Mouse (Mus musculus) forebrain, embryonic 11.5 days (tissue): ENCODE measurements around the gene Efhd1. TPM values are rescaled to one million over a fixed set of nuclear protein-coding genes. Genes with fewer than 3 reads are reported as not detected.
A peak's percentile ranks its signal among the peaks of the same experiment; 100 is the strongest.

Source experiments
- ATAC-seq: fragments of 200-750 bp; cut with Nextera tagmentation; replicated peaks from 2 replicates; pipeline ENCODE4 v1.8.0; 2017; ENCODE audit warnings: moderate TSS enrichment; ENCODE audit not compliant: low FRiP score
- DNase-seq: peaks from one replicate; pipeline ENCODE4 v3.0.0-alpha.2; 2017; ENCODE audit warnings: low spot score
- H3K27ac ChIP-seq: fragments of 300-500 bp; sonication (generic); 2 replicates; pipeline ENCODE4 v1.5.1; 2014; ENCODE audit warnings: low read depth, low read length
- H3K27me3 ChIP-seq: fragments of 300-500 bp; sonication (generic); 2 replicates; pipeline ENCODE4 v1.6.1; 2014; ENCODE audit warnings: mild to moderate bottlenecking, low read length, mixed read lengths; ENCODE audit not compliant: control insufficient read depth, insufficient read depth
- H3K36me3 ChIP-seq: fragments of 300-500 bp; sonication (generic); 2 replicates; pipeline ENCODE4 v1.6.1; 2014; ENCODE audit warnings: mild to moderate bottlenecking, low read length, moderate library complexity, mixed read lengths; ENCODE audit not compliant: control insufficient read depth, insufficient read depth
- H3K4me1 ChIP-seq: fragments of 300-500 bp; sonication (generic); replicated peaks from 2 replicates; pipeline ENCODE4 v1.6.1; 2014; ENCODE audit warnings: low read length, mixed read lengths; ENCODE audit not compliant: control insufficient read depth, insufficient read depth
- H3K4me2 ChIP-seq: fragments of 300-500 bp; sonication (generic); 2 replicates; pipeline ENCODE4 v1.6.1; 2014; ENCODE audit warnings: low read depth, mild to moderate bottlenecking, low read length, moderate library complexity, mixed read lengths; ENCODE audit not compliant: severe bottlenecking
- H3K4me3 ChIP-seq: fragments of 300-500 bp; sonication (generic); 2 replicates; pipeline ENCODE4 v1.5.1; 2014; ENCODE audit warnings: low read depth, low read length
- H3K9ac ChIP-seq: fragments of 300-500 bp; sonication (generic); 2 replicates; pipeline ENCODE4 v1.6.1; 2014; ENCODE audit warnings: low read length
- H3K9me3 ChIP-seq: fragments of 300-500 bp; sonication (generic); 2 replicates; pipeline ENCODE4 v1.6.1; 2016; ENCODE audit warnings: low read length, mixed read lengths; ENCODE audit not compliant: control insufficient read depth
- WGBS: fragments of 180-500 bp; shearing (Covaris S2); extraction: QIAGEN DNeasy Blood & Tissue Kit; methylation state at CpG from one replicate; pipeline ENCODE4 v1.1.7; 2014; 5-methylcytosine and 5-hydroxymethylcytosine counted together
- polyA plus RNA-seq: library from polyadenylated mRNA; unstranded; fragments of >200 nt; fragmentation: Nextera tagmentation; extraction: Ambion mirVana; gene quantifications from 2 replicates; pipeline ENCODE4 v1.2.1, GENCODE M21; 2014

Efhd1 gene
- polyA plus RNA-seq, 1 experiment from 2014 or later, result 2.6 TPM

- no peak for ATAC-seq
- Histone ChIP-seq H3K4me3 (no peak overlapping the region), H3K9me3 (no peaks in the 10 kb centered on the region), H3K36me3 (peaks cover 6% of the 10 kb centered on the region), H3K4me2 (no peak overlapping the region), H3K27me3 (no peaks in the 10 kb centered on the region), H3K4me1 (no peaks in the 10 kb centered on the region), H3K27ac (no peak overlapping the region), H3K9ac (no peak overlapping the region)
- WGBS, result 77% methylated on average over 8 of the region's 8 CpGs
- no peak for DNase-seq
Observed at GRCm38 (mm10) chr1:87239056-87239455, 25.1 kb upstream of the Efhd1 start.

- Histone ChIP-seq H3K4me3 (no peak overlapping the region), H3K27ac (no peak overlapping the region), H3K9me3 (no peaks in the 10 kb centered on the region), H3K27me3 (no peaks in the 10 kb centered on the region), H3K4me2 (no peak overlapping the region), H3K9ac (no peak overlapping the region), H3K4me1 (no peaks in the 10 kb centered on the region), H3K36me3 (peaks cover 3% of the 10 kb centered on the region; the same call in 1 of the 2 replicates)
- no peak for ATAC-seq
- no peak for DNase-seq
- WGBS, result 95% methylated on average over 8 of the region's 8 CpGs
Observed at GRCm38 (mm10) chr1:87243021-87243420, 21.1 kb upstream of the Efhd1 start.

GRCm38 (mm10) chr1:87245430-87245829 lies 18.7 kb upstream of the Efhd1 start:
- Histone ChIP-seq H3K9ac (no peak overlapping the region), H3K36me3 (no peaks in the 10 kb centered on the region), H3K9me3 (no peaks in the 10 kb centered on the region), H3K4me1 (no peaks in the 10 kb centered on the region), H3K4me2 (no peak overlapping the region), H3K27ac (no peak overlapping the region), H3K4me3 (no peak overlapping the region), H3K27me3 (no peaks in the 10 kb centered on the region)
- 53% methylated on average over 1 of the region's 1 CpGs for WGBS
- no peak for ATAC-seq
- no peak for DNase-seq

GRCm38 (mm10) chr1:87245929-87246815 lies 18.0 kb upstream of the Efhd1 start:
- peak; percentile 88 for ATAC-seq

GRCm38 (mm10) chr1:87252040-87252609 lies 12.0 kb upstream of the Efhd1 start:
- no peak for DNase-seq

More at GRCm38 (mm10) chr1:87245929-87246815, 18.0 kb upstream of the Efhd1 start:
- H3K9me3 ChIP-seq, result no peaks in the 10 kb centered on the region
- no peaks in the 10 kb centered on the region for H3K27me3 ChIP-seq
- no peaks in the 10 kb centered on the region for H3K36me3 ChIP-seq
- no peaks in the 10 kb centered on the region for H3K4me1 ChIP-seq
- no peak overlapping the region for H3K4me3 ChIP-seq
- no peak overlapping the region for H3K9ac ChIP-seq
- peak overlapping the region; percentile 18; the same call in 1 of the 2 replicates for H3K4me2 ChIP-seq
- H3K27ac ChIP-seq, result no peak overlapping the region
- DNase-seq, result peak; percentile 93
- WGBS, result 28% methylated on average over 22 of the region's 22 CpGs

GRCm38 (mm10) chr1:87255173-87255572 lies 9.0 kb upstream of the Efhd1 start:
- ATAC-seq, result no peak
- no peak overlapping the region for H3K4me3 ChIP-seq
- H3K36me3 ChIP-seq, result no peaks in the 10 kb centered on the region
- no peak overlapping the region for H3K4me2 ChIP-seq
- no peaks in the 10 kb centered on the region for H3K9me3 ChIP-seq
- H3K27ac ChIP-seq, result no peak overlapping the region
- no peak overlapping the region for H3K9ac ChIP-seq
- no peaks in the 10 kb centered on the region for H3K4me1 ChIP-seq
- H3K27me3 ChIP-seq, result peaks cover 3% of the 10 kb centered on the region; the same call in 1 of the 2 replicates
- WGBS, result 60% methylated on average over 4 of the region's 4 CpGs
- DNase-seq, result no peak

More at GRCm38 (mm10) chr1:87252040-87252609, 12.0 kb upstream of the Efhd1 start:
- Histone ChIP-seq H3K4me2 (no peak overlapping the region), H3K4me3 (no peak overlapping the region), H3K4me1 (no peaks in the 10 kb centered on the region), H3K9ac (no peak overlapping the region), H3K9me3 (no peaks in the 10 kb centered on the region), H3K27me3 (no peaks in the 10 kb centered on the region), H3K36me3 (no peaks in the 10 kb centered on the region), H3K27ac (no peak overlapping the region)
- no peak for ATAC-seq
- WGBS, result 56% methylated on average over 5 of the region's 5 CpGs

GRCm38 (mm10) chr1:87257691-87258090 lies 6.5 kb upstream of the Efhd1 start:
- no peak overlapping the region for H3K4me3 ChIP-seq
- DNase-seq, result no peak
- ATAC-seq, result no peak
- no peaks in the 10 kb centered on the region for H3K36me3 ChIP-seq
- no peak overlapping the region for H3K9ac ChIP-seq
- peaks cover 6% of the 10 kb centered on the region; the same call in 1 of the 2 replicates for H3K27me3 ChIP-seq
- no peaks in the 10 kb centered on the region for H3K9me3 ChIP-seq
- 18% methylated on average over 11 of the region's 11 CpGs for WGBS
- no peaks in the 10 kb centered on the region; the same call in 1 of the 2 replicates for H3K4me1 ChIP-seq
- H3K4me2 ChIP-seq, result no peak overlapping the region
- no peak overlapping the region for H3K27ac ChIP-seq

GRCm38 (mm10) chr1:87258484-87258883 lies 5.7 kb upstream of the Efhd1 start:
- ATAC-seq (no peak), DNase-seq (no peak)
- WGBS, result 26% methylated on average over 14 of the region's 14 CpGs

More at GRCm38 (mm10) chr1:87258484-87258883, 5.7 kb upstream of the Efhd1 start:
- peaks cover 5% of the 10 kb centered on the region for H3K4me1 ChIP-seq
- no peaks in the 10 kb centered on the region for H3K9me3 ChIP-seq
- H3K4me3 ChIP-seq, result no peak overlapping the region
- no peak overlapping the region for H3K4me2 ChIP-seq
- H3K27ac ChIP-seq, result no peak overlapping the region
- peaks cover 10% of the 10 kb centered on the region for H3K27me3 ChIP-seq
- H3K36me3 ChIP-seq, result no peaks in the 10 kb centered on the region
- no peak overlapping the region for H3K9ac ChIP-seq
